Mouse (Mus musculus): ENCODE results near the gene Myo1e. TPM values are rescaled to one million over a fixed set of nuclear protein-coding genes. Genes with fewer than 3 reads are reported as not detected.
A peak's percentile ranks its signal among the peaks of the same experiment; 100 is the strongest.

Gene Myo1e
- total RNA-seq, 2 experiments from 2014 or later = 0.21 TPM; not detected in 1

GRCm38 (mm10) chr9:70219295-70219931 is 12.3 kb downstream of the Myo1e start:
- peak; percentile 52 for ATAC-seq (replicated peaks; ENCODE audit: poor library complexity, severe bottlenecking)

GRCm38 (mm10) chr9:70220461-70221170 is 13.5 kb downstream of the Myo1e start:
- ATAC-seq (replicated peaks; ENCODE audit: poor library complexity, severe bottlenecking) = no peak

GRCm38 (mm10) chr9:70223142-70223541 is 16.0 kb downstream of the Myo1e start:
- ATAC-seq (replicated peaks; ENCODE audit: poor library complexity, severe bottlenecking) = no peak

- no peak for ATAC-seq (replicated peaks; ENCODE audit: poor library complexity, severe bottlenecking)
Measured at GRCm38 (mm10) chr9:70224046-70224445, 16.9 kb downstream of the Myo1e start.

- ATAC-seq (replicated peaks; ENCODE audit: poor library complexity, severe bottlenecking) = no peak
Measured at GRCm38 (mm10) chr9:70226359-70226758, 19.2 kb downstream of the Myo1e start.

GRCm38 (mm10) chr9:70229823-70230222 is 22.7 kb downstream of the Myo1e start:
- no peak for ATAC-seq (replicated peaks; ENCODE audit: poor library complexity, severe bottlenecking)

- no peak for ATAC-seq (replicated peaks; ENCODE audit: poor library complexity, severe bottlenecking)
Measured at GRCm38 (mm10) chr9:70232044-70233010, 25.2 kb downstream of the Myo1e start.

- no peak for ATAC-seq (replicated peaks; ENCODE audit: poor library complexity, severe bottlenecking)
Measured at GRCm38 (mm10) chr9:70237136-70237535, 30.0 kb downstream of the Myo1e start.

- ATAC-seq (replicated peaks; ENCODE audit: poor library complexity, severe bottlenecking) = peak; percentile 79
Measured at GRCm38 (mm10) chr9:70237561-70237960, 30.4 kb downstream of the Myo1e start.

- ATAC-seq (replicated peaks; ENCODE audit: poor library complexity, severe bottlenecking) = no peak
Measured at GRCm38 (mm10) chr9:70238391-70238790, 31.2 kb downstream of the Myo1e start.

- ATAC-seq (replicated peaks; ENCODE audit: poor library complexity, severe bottlenecking) = no peak
Measured at GRCm38 (mm10) chr9:70239229-70239628, 32.1 kb downstream of the Myo1e start.

GRCm38 (mm10) chr9:70240703-70241410 is 33.7 kb downstream of the Myo1e start:
- no peak for ATAC-seq (replicated peaks; ENCODE audit: poor library complexity, severe bottlenecking)

- ATAC-seq (replicated peaks; ENCODE audit: poor library complexity, severe bottlenecking) = no peak
Measured at GRCm38 (mm10) chr9:70241411-70241961, 34.3 kb downstream of the Myo1e start.

- 0 out of 2 replicates have a peak, but pooled peaks have one; percentile 18 for ATAC-seq (replicated peaks; ENCODE audit: poor library complexity, severe bottlenecking)
Measured at GRCm38 (mm10) chr9:70242112-70242862, 35.1 kb downstream of the Myo1e start.

- ATAC-seq (replicated peaks; ENCODE audit: poor library complexity, severe bottlenecking) = no peak
Measured at GRCm38 (mm10) chr9:70243241-70243640, 36.1 kb downstream of the Myo1e start.

GRCm38 (mm10) chr9:70243708-70244107 is 36.6 kb downstream of the Myo1e start:
- no peak for ATAC-seq (replicated peaks; ENCODE audit: poor library complexity, severe bottlenecking)

- peak; percentile 22; the same call in 1 of the 2 replicates for ATAC-seq (replicated peaks; ENCODE audit: poor library complexity, severe bottlenecking)
Measured at GRCm38 (mm10) chr9:70244115-70244514, 37.0 kb downstream of the Myo1e start.

GRCm38 (mm10) chr9:70245040-70245439 is 37.9 kb downstream of the Myo1e start:
- ATAC-seq (replicated peaks; ENCODE audit: poor library complexity, severe bottlenecking) = no peak

GRCm38 (mm10) chr9:70246427-70246826 is 39.3 kb downstream of the Myo1e start:
- no peak for ATAC-seq (replicated peaks; ENCODE audit: poor library complexity, severe bottlenecking)

Measured in granulocyte monocyte progenitor cell, adult 5-6 weeks (primary cell).